28 mouse cellular contexts compared by ENCODE assay signal in the genomic region with DNA sequence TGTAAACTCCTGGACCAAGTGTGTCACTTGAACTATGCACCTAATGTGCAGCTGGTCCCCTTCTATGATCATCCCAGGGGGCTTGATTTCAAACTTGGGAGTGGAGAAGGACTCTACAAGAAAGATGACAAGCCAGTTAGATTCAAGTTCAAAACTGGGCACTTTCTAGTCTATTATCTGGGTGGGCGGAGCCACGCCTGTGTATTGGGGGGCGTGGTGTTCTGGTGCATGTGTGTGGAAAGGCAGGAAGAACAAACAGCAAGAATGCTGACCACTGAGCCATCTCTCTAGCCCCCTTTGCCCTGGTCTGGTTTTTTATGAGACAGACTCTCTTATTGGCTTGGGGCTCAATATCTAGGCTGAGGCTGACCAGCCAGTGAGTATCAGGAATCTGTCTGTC. TPM values are rescaled to one million over a fixed set of nuclear protein-coding genes. Genes with fewer than 3 reads are reported as not detected.
DNase-seq lines count a peak whose midpoint lies in the region; ATAC-seq lines count a peak whose summit lies in the region.
"Had no signal": no experiment of that assay in that cellular context is flagged by ENCODE, and none has a peak within 500 bp of the region (broad histone marks: within the 10 kb centered on the region; RNA-seq: fewer than 3 reads in every experiment).

No protein-coding gene starts in this region.

- H3K9me3 ChIP-seq in liver, embryonic 11.5 days (ENCODE audit: control insufficient read depth, low read length) = no peaks in the 10 kb centered on the region
- H3K9me3 ChIP-seq: embryonic facial prominence, embryonic 12.5 days; embryonic facial prominence, embryonic 15.5 days; forebrain, embryonic 12.5 days; forebrain, embryonic 15.5 days; G1E; heart, embryonic 12.5 days; heart, embryonic 15.5 days; hindbrain, embryonic 10.5 days had no signal

- no peaks in the 10 kb centered on the region; the same call in 1 of the 2 replicates for H3K36me3 ChIP-seq in liver, embryonic 11.5 days (ENCODE audit: control insufficient read depth, insufficient read depth, low read length)
- H3K36me3 ChIP-seq: embryonic facial prominence, embryonic 12.5 days; embryonic facial prominence, embryonic 15.5 days; forebrain, embryonic 12.5 days; forebrain, embryonic 15.5 days; G1E; heart, embryonic 15.5 days; hindbrain, embryonic 10.5 days had no signal

- H3K4me1 ChIP-seq in liver, embryonic 11.5 days (replicated peaks; ENCODE audit: control insufficient read depth, insufficient read depth, low read length) = 0 out of 2 replicates have a peak, but pooled peaks cover 2% of the 10 kb centered on the region
- H3K4me1 ChIP-seq: embryonic facial prominence, embryonic 12.5 days; embryonic facial prominence, embryonic 15.5 days; forebrain, embryonic 12.5 days; forebrain, embryonic 15.5 days; heart, embryonic 12.5 days; heart, embryonic 15.5 days; hindbrain, embryonic 10.5 days had no signal

- H3K4me2 ChIP-seq in liver, embryonic 11.5 days = no peak overlapping the region
- H3K4me2 ChIP-seq: embryonic facial prominence, embryonic 12.5 days; embryonic facial prominence, embryonic 15.5 days; forebrain, embryonic 12.5 days; forebrain, embryonic 15.5 days; heart, embryonic 12.5 days; heart, embryonic 15.5 days; hindbrain, embryonic 14.5 days had no signal

- H3K27me3 ChIP-seq in liver, embryonic 11.5 days (replicated peaks; ENCODE audit: control insufficient read depth, insufficient read depth, low read length) = no peaks in the 10 kb centered on the region
- H3K27me3 ChIP-seq: embryonic facial prominence, embryonic 12.5 days; embryonic facial prominence, embryonic 15.5 days; forebrain, embryonic 12.5 days; forebrain, embryonic 15.5 days; heart, embryonic 12.5 days; heart, embryonic 15.5 days had no signal

- H3K9ac ChIP-seq in liver, embryonic 11.5 days (ENCODE audit: low read depth, low read length) = no peak overlapping the region
- H3K9ac ChIP-seq: embryonic facial prominence, embryonic 12.5 days; embryonic facial prominence, embryonic 15.5 days; forebrain, embryonic 12.5 days; forebrain, embryonic 15.5 days; heart, embryonic 12.5 days; heart, embryonic 15.5 days; hindbrain, embryonic 14.5 days had no signal

- WGBS in liver, embryonic 11.5 days = 67% methylated on average over 3 of the region's 3 CpGs

- no peak overlapping the region for H3K4me3 ChIP-seq in liver, embryonic 11.5 days (ENCODE audit: low read depth, low read length)
- H3K4me3 ChIP-seq: embryonic facial prominence, embryonic 12.5 days; embryonic facial prominence, embryonic 15.5 days; erythroblast, embryonic 14.5 days; forebrain, embryonic 12.5 days; forebrain, embryonic 15.5 days; heart, embryonic 12.5 days; heart, embryonic 15.5 days; hindbrain, embryonic 10.5 days had no signal

- no peak for ATAC-seq in liver, embryonic 11.5 days (replicated peaks; ENCODE audit: low FRiP score)
- peak; percentile 80 for ATAC-seq in megakaryocyte-erythroid progenitor cell, adult 5-6 weeks (replicated peaks; ENCODE audit: low FRiP score, low TSS enrichment, poor library complexity, severe bottlenecking)
- ATAC-seq: forebrain, embryonic 15.5 days; hindbrain, postnatal 0 days; inflammation-experienced regulatory T-cells, adult 6 months; intestine, embryonic 16.5 days had no signal

- DNase-seq in liver = peak; percentile 28
- no peak for DNase-seq in liver, embryonic 11.5 days (ENCODE audit: low spot score)
- peak; percentile 34 for DNase-seq in c-Kit-positive CD71-positive TER-119-negative erythroid progenitor cells, embryonic 14.5 days (ENCODE audit: low read depth)
- DNase-seq in lung, postnatal 25 days (ENCODE audit: low spot score) = no peak
- no peak for DNase-seq in right cerebral cortex, adult 18-20 months
- DNase-seq: adrenal gland, postnatal 10 days; cerebellum, adult 11 months; cerebellum, adult 2 months; cerebellum, adult 9-11 months; cerebellum, postnatal 25 days; gastrocnemius, postnatal 25 days; heart, adult 18-20 months; heart, postnatal 10 days; heart, postnatal 36 days had no signal

- H3K27ac ChIP-seq in liver, embryonic 11.5 days (ENCODE audit: low read depth, low read length) = no peak overlapping the region
- H3K27ac ChIP-seq: embryonic facial prominence, embryonic 12.5 days; embryonic facial prominence, embryonic 15.5 days; forebrain, embryonic 12.5 days; forebrain, embryonic 15.5 days; heart, embryonic 15.5 days; hindbrain, embryonic 10.5 days; hindbrain, embryonic 14.5 days; hindbrain, postnatal 0 days had no signal

RNA-seq across cellular contexts. Expression of a gene that starts 54.5 kb away (rescaled TPM):
- 17.8 and 18.0 TPM in 2 replicates for polyA plus RNA-seq in liver, embryonic 11.5 days (2014; fragmentation: Nextera tagmentation; extraction: Ambion mirVana)
- 9.2 and 11.1 TPM in 2 replicates for total RNA-seq in megakaryocyte-erythroid progenitor cell, adult 5-6 weeks (2014; fragmentation: Nextera tagmentation)
- total RNA-seq in megakaryocyte-erythroid progenitor cell, adult 5-6 weeks (2017) = 8.8 and 14.6 TPM in 2 replicates
- polyA plus RNA-seq: erythroblast, embryonic 14.5 days; G1E had no signal

RNA-seq across cellular contexts. Expression of a gene that starts 55.1 kb away (rescaled TPM):
- 2.3 and 2.4 TPM in 2 replicates for polyA plus RNA-seq in liver, embryonic 11.5 days (2014; fragmentation: Nextera tagmentation; extraction: Ambion mirVana)
- total RNA-seq in megakaryocyte-erythroid progenitor cell, adult 5-6 weeks (2014; fragmentation: Nextera tagmentation) = 1.3 and 2.7 TPM in 2 replicates
- 3.4 and 3.5 TPM in 2 replicates for total RNA-seq in megakaryocyte-erythroid progenitor cell, adult 5-6 weeks (2017)
- total RNA-seq: gastrocnemius, postnatal 25 days; hindbrain, postnatal 0 days had no signal
- polyA plus RNA-seq: erythroblast, embryonic 14.5 days had no signal

Comparison
In these comparisons a context has a peak if more than half of its experiments do, and no peak if none do; other contexts are left out.
1. DNase-seq: peak in liver (single experiment) and c-Kit-positive CD71-positive TER-119-negative erythroid progenitor cells, embryonic 14.5 days (single experiment); none in liver, embryonic 11.5 days (single experiment), lung, postnatal 25 days (single experiment) and right cerebral cortex, adult 18-20 months (single experiment).